Mouse (Mus musculus) liver, embryonic 16.5 days (tissue): Measurements from ENCODE around the gene Homer2. TPM values are rescaled to one million over a fixed set of nuclear protein-coding genes. Genes with fewer than 3 reads are reported as not detected.

Experiments used
- ATAC-seq: fragments of 200-750 bp; cut with Nextera tagmentation; 2 replicates; pipeline ENCODE4 v1.8.0; 2017; ENCODE audit warnings: low read depth, mild to moderate bottlenecking, moderate number of reproducible peaks, moderate library complexity
- H3K27ac ChIP-seq: fragments of 300-500 bp; sonication (generic); 2 replicates; pipeline ENCODE4 v1.5.1; 2014; ENCODE audit warnings: mild to moderate bottlenecking, low read length
- H3K27me3 ChIP-seq: fragments of 300-500 bp; sonication (generic); 2 replicates; pipeline ENCODE4 v1.6.1; 2014; ENCODE audit warnings: low read depth, low read length, mixed read lengths; ENCODE audit not compliant: control insufficient read depth, insufficient read depth
- H3K36me3 ChIP-seq: fragments of 300-500 bp; sonication (generic); 2 replicates; pipeline ENCODE4 v1.6.1; 2014; ENCODE audit warnings: mild to moderate bottlenecking; ENCODE audit not compliant: control insufficient read depth, insufficient read depth
- H3K4me1 ChIP-seq: fragments of 300-500 bp; sonication (generic); 2 replicates; pipeline ENCODE4 v1.6.1; 2014; ENCODE audit warnings: low read depth, low read length, mixed read lengths; ENCODE audit not compliant: control insufficient read depth
- H3K4me2 ChIP-seq: fragments of 300-500 bp; sonication (generic); 2 replicates; pipeline ENCODE4 v1.6.1; 2014; ENCODE audit warnings: low read depth, low read length, mixed read lengths
- H3K4me3 ChIP-seq: fragments of 300-500 bp; sonication (generic); 2 replicates; pipeline ENCODE4 v1.5.1; 2014; ENCODE audit warnings: low read depth, mild to moderate bottlenecking, low read length
- H3K9ac ChIP-seq: fragments of 300-500 bp; sonication (generic); 2 replicates; pipeline ENCODE4 v1.6.1; 2014; ENCODE audit warnings: low read depth, low read length
- H3K9me3 ChIP-seq: fragments of 300-500 bp; sonication (generic); replicated peaks from 2 replicates; pipeline ENCODE4 v1.6.1; 2016; ENCODE audit warnings: low read length; ENCODE audit not compliant: control insufficient read depth
- WGBS: fragments of 180-500 bp; shearing (Covaris S2); extraction: QIAGEN DNeasy Blood & Tissue Kit; methylation state at CpG from one replicate; pipeline ENCODE4 v1.1.7; 2014; ENCODE audit not compliant: insufficient replicate concordance; 5-methylcytosine and 5-hydroxymethylcytosine counted together
- polyA plus RNA-seq: library from polyadenylated mRNA; unstranded; fragments of >200 nt; fragmentation: Nextera tagmentation; extraction: Ambion mirVana; gene quantifications from 2 replicates; pipeline ENCODE4 v1.2.1, GENCODE M21; 2015

Gene Homer2
- polyA plus RNA-seq, 1 experiment from 2014 or later, result 3.3 TPM

DNA sequence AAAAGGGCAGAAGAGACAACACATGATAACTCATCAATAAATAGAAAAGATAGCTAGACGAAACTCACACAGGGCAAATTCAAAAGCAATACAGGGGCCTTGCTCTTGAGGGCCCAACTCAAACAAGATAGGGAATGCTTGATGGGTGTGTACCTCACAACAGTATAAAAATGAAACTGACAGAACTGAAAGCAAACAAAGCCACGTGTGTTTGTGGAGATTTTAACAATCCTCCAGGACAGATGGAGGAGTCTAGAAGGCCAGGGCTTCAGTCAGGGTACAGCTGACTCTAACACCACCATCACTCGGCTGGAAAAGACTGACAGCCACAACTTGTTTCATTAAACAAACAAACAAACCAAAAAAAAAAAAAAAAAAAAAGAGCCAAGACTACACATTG is 44.3 kb downstream of the Homer2 start:
- no peak overlapping the region for H3K4me2 ChIP-seq
- H3K9ac ChIP-seq, result no peak overlapping the region
- H3K9me3 ChIP-seq, result no peaks in the 10 kb centered on the region
- no peaks in the 10 kb centered on the region for H3K27me3 ChIP-seq
- ATAC-seq, result no peak
- H3K36me3 ChIP-seq, result no peaks in the 10 kb centered on the region
- no peak overlapping the region for H3K27ac ChIP-seq
- no peak overlapping the region for H3K4me3 ChIP-seq
- WGBS, result 37% methylated on average over 3 of the region's 3 CpGs
- H3K4me1 ChIP-seq, result no peaks in the 10 kb centered on the region

DNA sequence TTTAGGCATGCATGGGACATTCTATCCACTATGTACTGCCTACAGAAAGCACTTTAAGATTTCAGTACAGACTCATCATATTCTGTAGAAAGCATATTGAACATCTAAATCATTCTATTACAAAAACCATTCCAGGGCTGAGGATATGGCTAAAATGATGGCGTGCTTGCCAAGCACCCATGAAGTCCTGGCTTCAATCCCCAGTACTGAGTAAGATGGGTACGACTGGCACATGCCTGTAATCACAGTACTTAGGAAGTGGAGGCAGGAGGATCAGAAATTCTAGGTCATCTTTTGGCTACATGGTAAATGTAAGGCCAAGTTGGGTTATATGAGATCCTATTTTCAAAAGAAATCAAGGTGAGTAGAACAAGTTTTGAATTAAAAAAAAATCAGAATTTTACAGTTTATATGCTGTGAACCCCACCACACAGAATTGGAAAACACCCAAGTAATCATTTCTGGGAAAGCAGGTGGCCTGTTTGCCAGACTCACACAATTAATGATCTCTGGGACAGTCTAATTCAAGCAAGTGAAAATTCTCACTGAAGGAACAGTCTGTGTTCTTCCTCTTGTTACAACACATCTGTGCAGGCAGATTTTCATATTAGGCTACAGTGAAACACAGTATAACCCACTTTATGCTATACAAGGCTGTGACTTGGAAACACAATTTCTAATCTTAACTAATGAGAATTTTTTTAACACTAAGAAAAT is 49.5 kb downstream of the Homer2 start:
- no peak overlapping the region for H3K4me3 ChIP-seq
- H3K27me3 ChIP-seq, result no peaks in the 10 kb centered on the region
- no peak overlapping the region for H3K4me2 ChIP-seq
- H3K36me3 ChIP-seq, result no peaks in the 10 kb centered on the region
- H3K4me1 ChIP-seq, result no peaks in the 10 kb centered on the region
- no peak for ATAC-seq
- no peaks in the 10 kb centered on the region for H3K9me3 ChIP-seq
- H3K9ac ChIP-seq, result no peak overlapping the region
- H3K27ac ChIP-seq, result no peak overlapping the region
- 54% methylated on average over 2 of the region's 2 CpGs for WGBS

DNA sequence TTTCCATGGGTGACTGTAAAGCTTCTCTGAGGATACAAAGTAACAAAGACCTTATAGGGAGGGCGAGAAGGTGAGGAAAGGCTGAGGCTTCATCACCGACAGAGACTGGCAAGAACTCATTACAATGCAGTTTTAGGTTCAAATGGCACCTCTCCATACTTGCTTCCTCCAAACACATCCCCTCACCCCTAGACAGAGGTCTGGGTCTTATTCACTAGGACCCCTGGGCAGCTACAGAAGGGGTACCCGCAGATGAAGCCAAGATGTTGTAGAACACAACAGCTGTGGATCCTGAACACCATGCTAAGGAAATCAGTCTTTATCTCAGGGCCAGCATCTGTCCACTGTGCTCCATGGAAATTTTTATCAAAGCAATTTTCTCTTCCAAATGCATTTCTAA is 50.3 kb downstream of the Homer2 start:
- Histone ChIP-seq H3K4me2 (no peak overlapping the region), H3K9me3 (no peaks in the 10 kb centered on the region), H3K36me3 (no peaks in the 10 kb centered on the region), H3K4me3 (no peak overlapping the region), H3K27ac (no peak overlapping the region), H3K4me1 (no peaks in the 10 kb centered on the region), H3K27me3 (no peaks in the 10 kb centered on the region), H3K9ac (no peak overlapping the region)
- no peak for ATAC-seq
- WGBS, result 61% methylated on average over 3 of the region's 3 CpGs

DNA sequence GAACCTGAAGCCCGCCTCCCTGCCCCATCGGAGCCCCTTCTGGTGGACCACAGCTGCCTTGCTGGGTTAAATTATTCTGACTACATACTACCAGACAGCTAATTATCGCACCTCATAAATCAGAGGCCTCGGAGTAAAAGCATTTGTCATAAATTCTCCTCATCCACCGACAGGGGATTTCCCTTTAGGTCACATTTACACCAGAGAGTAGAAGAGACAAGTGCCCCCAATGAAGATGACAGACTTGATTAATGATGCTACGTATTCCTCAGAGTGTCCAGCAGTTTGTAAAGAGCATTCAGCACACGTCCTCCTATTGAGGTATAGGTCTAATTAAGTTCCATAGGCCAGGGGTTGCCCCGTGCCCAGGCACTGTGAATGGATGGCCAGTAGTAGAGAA is 50.7 kb downstream of the Homer2 start:
- WGBS, result 57% methylated on average over 8 of the region's 8 CpGs
- ATAC-seq, result no peak
- H3K4me3 ChIP-seq, result no peak overlapping the region
- H3K9me3 ChIP-seq, result no peaks in the 10 kb centered on the region
- no peaks in the 10 kb centered on the region for H3K36me3 ChIP-seq
- no peak overlapping the region for H3K4me2 ChIP-seq
- H3K4me1 ChIP-seq, result no peaks in the 10 kb centered on the region
- no peaks in the 10 kb centered on the region for H3K27me3 ChIP-seq
- H3K27ac ChIP-seq, result no peak overlapping the region
- no peak overlapping the region for H3K9ac ChIP-seq

DNA sequence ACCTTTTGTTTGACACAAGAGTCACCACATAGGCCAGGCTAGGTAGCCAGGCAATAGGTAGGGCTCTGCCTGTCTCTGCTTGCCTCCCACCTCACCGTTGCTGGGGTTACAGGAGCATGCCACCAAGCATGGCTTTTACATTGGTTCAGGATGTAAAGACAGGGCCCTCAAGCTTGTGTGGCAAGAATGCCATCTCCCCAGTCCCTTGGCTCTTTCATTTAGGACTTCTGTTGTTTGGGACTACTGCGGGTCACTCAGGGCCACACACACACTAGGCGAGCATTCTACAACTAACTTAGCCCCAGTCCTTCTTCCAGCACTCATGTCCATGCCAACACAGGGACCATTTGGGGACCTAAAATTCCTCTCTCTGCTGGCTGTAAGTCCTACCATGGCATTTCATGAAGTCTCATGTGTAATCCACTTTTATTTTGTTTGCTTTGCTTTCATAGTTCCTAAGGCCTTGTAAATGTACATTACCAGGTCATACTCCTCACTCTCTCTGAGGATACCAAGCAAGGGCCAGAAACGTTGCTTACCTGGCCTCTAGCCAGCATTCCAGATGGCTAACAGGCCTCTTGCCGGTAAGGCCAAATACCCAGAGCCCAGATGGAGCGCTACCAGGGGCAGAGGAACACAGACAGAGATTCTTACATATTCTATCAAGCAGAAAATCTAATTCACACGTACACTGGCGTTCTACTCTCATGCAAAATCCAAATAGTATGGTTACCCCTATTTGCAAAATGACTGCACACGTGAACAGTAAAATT is 52.2 kb downstream of the Homer2 start:
- H3K9ac ChIP-seq, result no peak overlapping the region
- H3K9me3 ChIP-seq, result no peaks in the 10 kb centered on the region
- no peaks in the 10 kb centered on the region for H3K36me3 ChIP-seq
- H3K27ac ChIP-seq, result no peak overlapping the region
- no peaks in the 10 kb centered on the region for H3K4me1 ChIP-seq
- no peak overlapping the region for H3K4me2 ChIP-seq
- 66% methylated on average over 9 of the region's 9 CpGs for WGBS
- no peaks in the 10 kb centered on the region for H3K27me3 ChIP-seq
- H3K4me3 ChIP-seq, result no peak overlapping the region
- ATAC-seq, result no peak

DNA sequence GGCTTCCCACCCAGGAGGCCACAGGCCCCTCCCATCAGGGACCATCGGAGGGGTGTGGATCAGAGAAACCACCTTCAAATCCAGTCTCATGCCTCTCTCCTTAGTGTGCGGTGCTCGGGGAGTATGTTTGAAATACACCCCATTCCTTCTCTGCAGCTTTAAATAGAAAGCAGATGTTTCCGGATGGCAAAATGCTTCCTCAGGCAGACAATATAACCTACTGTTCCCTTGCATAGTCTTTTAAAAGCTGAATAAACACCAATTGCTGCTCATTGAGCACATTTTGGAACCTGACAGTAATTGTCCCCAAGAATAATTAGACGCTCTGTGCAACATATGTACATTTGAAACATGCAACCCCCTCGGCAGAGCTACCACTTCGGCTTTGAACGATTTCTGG is 53.3 kb downstream of the Homer2 start:
- Histone ChIP-seq H3K4me1 (no peaks in the 10 kb centered on the region), H3K4me2 (no peak overlapping the region), H3K27me3 (no peaks in the 10 kb centered on the region), H3K27ac (no peak overlapping the region), H3K4me3 (no peak overlapping the region), H3K9me3 (no peaks in the 10 kb centered on the region), H3K36me3 (no peaks in the 10 kb centered on the region), H3K9ac (no peak overlapping the region)
- WGBS, result 57% methylated on average over 8 of the region's 8 CpGs
- no peak for ATAC-seq

DNA sequence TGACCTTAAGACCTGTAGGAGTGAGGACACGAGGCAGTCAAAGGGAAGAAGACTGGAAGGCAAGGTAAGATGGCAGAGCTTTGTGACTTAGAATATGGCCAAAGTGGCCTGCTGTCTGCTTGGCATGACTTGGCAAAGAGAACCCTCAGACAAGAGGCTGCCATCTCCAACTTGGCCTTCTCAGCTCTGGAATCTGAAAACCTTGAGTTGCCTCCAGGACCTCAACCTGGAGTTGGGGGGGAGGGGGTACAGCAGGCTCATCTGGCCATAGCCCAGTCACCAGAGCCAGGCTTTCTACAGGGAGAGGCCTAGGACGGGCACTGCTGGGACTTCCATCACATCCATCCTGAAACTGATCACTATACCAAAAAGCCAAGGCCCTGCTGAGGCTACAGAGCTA is 55.0 kb downstream of the Homer2 start:
- H3K27me3 ChIP-seq, result no peaks in the 10 kb centered on the region
- WGBS, result 46% methylated on average over 2 of the region's 2 CpGs

DNA sequence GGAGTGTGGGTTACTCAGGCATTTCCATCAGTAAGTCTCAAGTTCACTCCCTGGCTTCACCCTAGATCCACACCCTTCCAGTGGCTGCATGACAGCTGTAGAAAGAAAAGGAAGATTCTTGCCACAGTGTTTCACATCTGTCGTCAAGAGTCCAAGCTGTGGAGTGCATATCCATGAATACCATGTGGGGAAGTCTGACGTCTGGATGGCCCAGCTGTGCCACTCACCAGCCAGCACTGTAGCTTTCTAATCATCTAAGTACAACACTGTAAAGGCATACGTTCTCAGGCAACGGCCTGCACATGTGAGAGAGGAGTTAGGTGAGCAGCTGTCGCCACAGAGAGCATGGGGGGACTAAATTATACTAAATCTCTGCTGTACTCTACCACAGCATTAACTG is 56.0 kb downstream of the Homer2 start:
- H3K4me2 ChIP-seq, result no peak overlapping the region
- H3K27ac ChIP-seq, result no peak overlapping the region
- no peaks in the 10 kb centered on the region for H3K9me3 ChIP-seq
- no peaks in the 10 kb centered on the region for H3K27me3 ChIP-seq
- H3K4me3 ChIP-seq, result no peak overlapping the region
- WGBS, result 62% methylated on average over 5 of the region's 5 CpGs
- no peak for ATAC-seq
- H3K36me3 ChIP-seq, result no peaks in the 10 kb centered on the region
- H3K9ac ChIP-seq, result no peak overlapping the region
- H3K4me1 ChIP-seq, result no peaks in the 10 kb centered on the region

More for the DNA sequence above, 55.0 kb downstream of the Homer2 start:
- no peaks in the 10 kb centered on the region for H3K9me3 ChIP-seq
- H3K4me1 ChIP-seq, result no peaks in the 10 kb centered on the region
- H3K27ac ChIP-seq, result no peak overlapping the region
- no peaks in the 10 kb centered on the region for H3K36me3 ChIP-seq
- H3K9ac ChIP-seq, result no peak overlapping the region
- H3K4me3 ChIP-seq, result no peak overlapping the region
- no peak for ATAC-seq
- no peak overlapping the region for H3K4me2 ChIP-seq

DNA sequence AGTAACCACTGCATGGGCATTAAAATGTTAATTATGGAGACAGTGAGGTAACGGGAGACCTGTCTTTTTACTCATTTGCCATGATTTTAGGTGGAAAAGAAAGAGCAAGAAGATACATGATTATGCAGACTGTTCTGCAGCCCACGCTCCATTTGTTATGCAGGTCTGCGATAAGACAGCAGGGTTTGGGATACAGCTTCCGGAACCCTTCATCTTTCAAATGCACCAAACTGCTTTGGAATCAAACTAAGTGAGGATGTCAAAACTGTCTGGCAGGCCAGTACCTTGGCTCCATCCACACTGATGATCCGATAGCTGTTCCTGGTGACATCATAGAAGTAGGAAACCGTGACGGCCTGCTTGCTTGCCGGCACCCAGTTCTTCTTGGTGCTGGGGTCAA is 58.1 kb downstream of the Homer2 start:
- H3K4me2 ChIP-seq, result no peak overlapping the region
- no peak for ATAC-seq
- H3K36me3 ChIP-seq, result no peaks in the 10 kb centered on the region
- no peaks in the 10 kb centered on the region for H3K9me3 ChIP-seq
- 83% methylated on average over 8 of the region's 8 CpGs for WGBS
- H3K27ac ChIP-seq, result no peak overlapping the region
- H3K4me1 ChIP-seq, result no peaks in the 10 kb centered on the region
- no peak overlapping the region for H3K9ac ChIP-seq
- H3K27me3 ChIP-seq, result no peaks in the 10 kb centered on the region
- H3K4me3 ChIP-seq, result no peak overlapping the region
